ENCODE assay signal across 25 mouse cellular contexts in the genomic region with DNA sequence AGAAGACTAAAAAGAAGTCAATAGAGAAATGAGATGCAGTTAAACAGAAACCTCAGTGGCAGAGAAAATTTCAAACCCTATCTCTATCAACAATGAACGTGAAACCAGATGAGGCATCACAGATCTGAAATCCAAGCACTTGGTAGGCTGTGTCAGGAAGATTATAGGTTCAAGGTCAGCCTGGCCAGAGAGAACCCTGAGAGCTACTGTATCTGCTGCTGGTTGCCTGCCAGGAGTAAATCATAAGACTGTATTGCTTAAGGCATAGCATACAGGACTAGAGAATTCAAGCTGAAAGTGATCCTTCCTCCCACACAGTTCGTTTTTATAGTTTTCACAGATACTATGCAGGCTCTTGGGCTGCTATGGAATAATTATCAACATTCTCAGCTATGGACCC. TPM values are rescaled to one million over a fixed set of nuclear protein-coding genes. Genes with fewer than 3 reads are reported as not detected.
DNase-seq lines count a peak whose midpoint lies in the region; ATAC-seq and TF ChIP-seq lines count a peak whose summit lies in the region.
"Had no signal": no experiment of that assay in that cellular context is flagged by ENCODE, and none has a peak within 500 bp of the region (broad histone marks: within the 10 kb centered on the region; RNA-seq: fewer than 3 reads in every experiment).

No protein-coding gene starts in this region.

- H3K4me3 ChIP-seq in forebrain, postnatal 0 days (ENCODE audit: low read depth, low read length): no peak overlapping the region
- H3K4me3 ChIP-seq: embryonic facial prominence, embryonic 12.5 days; embryonic facial prominence, embryonic 15.5 days; heart, embryonic 12.5 days; heart, embryonic 15.5 days had no signal

- no peak for TF ChIP-seq CTCF in forebrain, postnatal 0 days (IDR thresholded peaks at IDR 0.05; ENCODE audit: low read depth)

- no peaks in the 10 kb centered on the region for H3K36me3 ChIP-seq in forebrain, postnatal 0 days (ENCODE audit: insufficient read depth)
- H3K36me3 ChIP-seq: embryonic facial prominence, embryonic 12.5 days; embryonic facial prominence, embryonic 15.5 days; heart, embryonic 12.5 days; heart, embryonic 15.5 days had no signal

- peak; percentile 5 for DNase-seq in testis, postnatal 14 days (ENCODE audit: low spot score)
- no peak for DNase-seq in testis, postnatal 10 days (ENCODE audit: low spot score)
- peak; percentile 66 for DNase-seq in NIH3T3 (ENCODE audit: low read depth)
- no peak for DNase-seq in forebrain, postnatal 0 days
- no peak for DNase-seq in neural tube, embryonic 10.5 days (ENCODE audit: extremely low spot score, low spot score)
- DNase-seq: adrenal gland, postnatal 10 days; cerebellum, adult 11 months; cerebellum, adult 2 months; cerebellum, adult 9-11 months; cerebellum, postnatal 25 days; gastrocnemius, postnatal 25 days; heart, adult 18-20 months; heart, postnatal 10 days; heart, postnatal 4 days had no signal

- no peaks in the 10 kb centered on the region for H3K4me1 ChIP-seq in forebrain, postnatal 0 days (ENCODE audit: insufficient read depth)
- H3K4me1 ChIP-seq: embryonic facial prominence, embryonic 12.5 days; embryonic facial prominence, embryonic 15.5 days; heart, embryonic 12.5 days; heart, embryonic 15.5 days had no signal

- H3K9ac ChIP-seq in forebrain, postnatal 0 days: no peak overlapping the region
- H3K9ac ChIP-seq: embryonic facial prominence, embryonic 12.5 days; embryonic facial prominence, embryonic 15.5 days; heart, embryonic 12.5 days; heart, embryonic 15.5 days; hindbrain, embryonic 14.5 days had no signal

- 74% methylated on average over 2 of the region's 2 CpGs for WGBS in forebrain, postnatal 0 days

- ATAC-seq in megakaryocyte-erythroid progenitor cell, adult 5-6 weeks (replicated peaks; ENCODE audit: low FRiP score, low TSS enrichment, poor library complexity, severe bottlenecking): peak; percentile 16
- ATAC-seq in forebrain, postnatal 0 days: no peak
- ATAC-seq: activated CD4-positive, CD25-positive, alpha-beta regulatory T cell, adult 4 months; forebrain, embryonic 14.5 days; hindbrain, postnatal 0 days; inflammation-experienced regulatory T-cells, adult 6 months; intestine, embryonic 16.5 days had no signal

- no peak overlapping the region for H3K4me2 ChIP-seq in forebrain, postnatal 0 days (ENCODE audit: low read depth)
- H3K4me2 ChIP-seq: embryonic facial prominence, embryonic 12.5 days; embryonic facial prominence, embryonic 15.5 days; heart, embryonic 12.5 days; heart, embryonic 15.5 days; hindbrain, embryonic 14.5 days had no signal

- H3K9me3 ChIP-seq in forebrain, postnatal 0 days (ENCODE audit: low read length): no peaks in the 10 kb centered on the region
- H3K9me3 ChIP-seq: embryonic facial prominence, embryonic 12.5 days; embryonic facial prominence, embryonic 15.5 days; heart, embryonic 12.5 days; heart, embryonic 15.5 days had no signal

- no peak overlapping the region for H3K27ac ChIP-seq in forebrain, postnatal 0 days (ENCODE audit: low read depth, low read length)
- H3K27ac ChIP-seq: embryonic facial prominence, embryonic 12.5 days; embryonic facial prominence, embryonic 15.5 days; heart, embryonic 15.5 days; hindbrain, embryonic 14.5 days; hindbrain, postnatal 0 days had no signal

- no peaks in the 10 kb centered on the region for H3K27me3 ChIP-seq in forebrain, postnatal 0 days (ENCODE audit: insufficient read depth, low read length)
- H3K27me3 ChIP-seq: embryonic facial prominence, embryonic 12.5 days; embryonic facial prominence, embryonic 15.5 days; heart, embryonic 12.5 days; heart, embryonic 15.5 days had no signal

RNA-seq across cellular contexts. Expression of gene Pla2g4a, which starts 17.5 kb away (rescaled TPM):
- total RNA-seq in megakaryocyte-erythroid progenitor cell, adult 5-6 weeks (2014; fragmentation: Nextera tagmentation): 14.5 and 16.9 TPM in 2 replicates
- 80.7 and 82.2 TPM in 2 replicates for total RNA-seq in megakaryocyte-erythroid progenitor cell, adult 5-6 weeks (2017)
- 1.0 TPM in 2 replicates for total RNA-seq in forebrain, postnatal 0 days (2014; rRNA removed)
- 0.98 and 1.1 TPM in 2 replicates for polyA plus RNA-seq in forebrain, postnatal 0 days (2015; fragmentation: Nextera tagmentation; extraction: Ambion mirVana)

Comparison
In these comparisons a context has a peak if more than half of its experiments do, and no peak if none do; other contexts are left out.
1. DNase-seq: peak in testis, postnatal 14 days (single experiment) and NIH3T3 (single experiment); none in testis, postnatal 10 days (single experiment), forebrain, postnatal 0 days (single experiment) and neural tube, embryonic 10.5 days (single experiment).